Mouse (Mus musculus): ENCODE measurements around the gene Cep78.

DNA sequence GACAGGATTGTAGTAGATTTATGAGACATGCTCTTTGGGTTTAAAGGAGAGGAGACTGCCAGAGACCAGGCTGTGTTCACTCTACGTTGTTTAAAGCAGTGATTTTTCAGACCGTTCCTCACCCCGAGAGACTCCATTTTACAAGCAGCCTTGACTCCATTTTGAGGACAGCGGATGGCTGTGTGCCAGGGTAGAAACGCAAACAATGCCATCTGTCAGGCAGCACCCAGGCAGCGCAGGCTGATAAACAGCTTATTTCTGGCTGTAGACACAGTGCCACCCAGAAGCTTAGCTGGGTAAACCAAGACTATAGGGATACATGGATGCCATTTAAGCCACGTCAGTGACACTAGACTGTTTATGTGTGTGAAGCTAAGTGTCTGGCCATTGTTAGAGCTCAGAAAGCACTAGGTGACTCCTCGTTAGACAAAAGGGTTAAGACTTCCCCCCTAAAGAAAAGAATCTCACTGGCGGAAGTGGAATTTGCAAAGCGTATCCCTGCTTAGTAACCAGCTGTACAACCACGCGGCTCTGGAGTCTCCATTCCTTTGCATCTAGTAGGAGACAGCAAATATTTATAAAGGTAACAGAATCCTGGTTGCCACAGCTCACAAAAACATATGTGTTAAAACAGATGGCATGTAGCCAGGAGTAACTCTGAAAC is 12.2 kb upstream of the Cep78 start:
- no peak for TF ChIP-seq POLR2A (IDR thresholded peaks at IDR 0.05; ENCODE audit: extremely low read depth, insufficient read depth, low read length)
- no peak for TF ChIP-seq CTCF (IDR thresholded peaks at IDR 0.05; ENCODE audit: low read depth, low read length)
